18 mouse cellular contexts compared by ENCODE assay signal in genomic region chr19:4446661-4447420, GRCm38 (mm10). TPM values are rescaled to one million over a fixed set of nuclear protein-coding genes. Genes with fewer than 3 reads are reported as not detected.
DNase-seq lines count a peak whose midpoint lies in the region.
"Had no signal": no experiment of that assay in that cellular context is flagged by ENCODE, and none has a peak within 500 bp of the region (broad histone marks: within the 10 kb centered on the region; RNA-seq: fewer than 3 reads in every experiment).

No protein-coding gene starts in this region.

- intact Hi-C loops in gastrocnemius, postnatal 36 days (cut with DNase I): no loop called here
- intact Hi-C loops in gastrocnemius, postnatal 14 days (cut with DNase I; ENCODE audit: low total_unique reads): no loop called here

- DNase-seq in gastrocnemius, adult 8-10 months (ENCODE audit: low spot score in 2 of 2): peak; percentile 24 to 52
- DNase-seq in gastrocnemius, postnatal 36 days: no peak
- peak; percentile 50 for DNase-seq in brain, adult 2 months (ENCODE audit: low read depth, low spot score)
- peak; percentile 61 for DNase-seq in cerebellum, adult 9-10 months
- peak; percentile 27 for DNase-seq in gastrocnemius, postnatal 14 days
- DNase-seq in adrenal gland, adult 18-20 months (ENCODE audit: low spot score in 2 of 2): no peak
- no peak for DNase-seq in thymus, postnatal 4 days
- DNase-seq: adrenal gland, postnatal 10 days; embryo, embryonic 11 days; layer of hippocampus, adult 9-11 months; liver; lung, postnatal 36 days; midbrain, embryonic 14.5 days; retina, postnatal 1 day; thymus, postnatal 25 days had no signal

RNA-seq across cellular contexts. Expression of gene Rhod, which starts 7.6 kb away (rescaled TPM):
- total RNA-seq in gastrocnemius, adult 8-10 months (2022): under 1 TPM; 0.39 to 0.64 (median 0.55) TPM
- under 1 TPM; 0.39 to 0.69 TPM for total RNA-seq in gastrocnemius, postnatal 36 days (2021)
- total RNA-seq in gastrocnemius, postnatal 14 days (2021): 1 to 10 TPM; 1.0 to 2.0 TPM
- 10 to 100 TPM; 19.1 to 25.8 TPM for total RNA-seq in adrenal gland, adult 18-20 months (2021)
- total RNA-seq: MEL had no signal

RNA-seq across cellular contexts. Expression of gene Syt12, which starts 30.4 kb away (rescaled TPM):
- total RNA-seq in gastrocnemius, adult 8-10 months (2022): 1 to 10 TPM; 1.8 to 4.7 (median 2.2) TPM
- 1 to 10 TPM; 8.5 to 8.6 TPM for total RNA-seq in gastrocnemius, postnatal 36 days (2021)
- 1 to 10 TPM; 2.1 to 5.4 TPM for total RNA-seq in gastrocnemius, postnatal 14 days (2021)
- 10 to 100 TPM; 64.3 to 94.0 TPM for total RNA-seq in adrenal gland, adult 18-20 months (2021)
- total RNA-seq: hematopoietic stem cell, adult 5-6 weeks; MEL had no signal

RNA-seq across cellular contexts. Expression of gene Kdm2a, which starts 48.8 kb away (rescaled TPM):
- 10 to 100 TPM; 30.2 to 37.7 (median 37.2) TPM for total RNA-seq in gastrocnemius, adult 8-10 months (2022)
- total RNA-seq in gastrocnemius, postnatal 36 days (2021): 10 to 100 TPM; 26.5 to 32.2 TPM
- total RNA-seq in gastrocnemius, postnatal 14 days (2021): 10 to 100 TPM; 27.7 to 29.0 TPM
- 100 to 1,000 TPM; 108 to 132 TPM for total RNA-seq in adrenal gland, adult 18-20 months (2021)

RNA-seq across cellular contexts. Expression of gene 2010003K11Rik, which starts 51.5 kb away (rescaled TPM):
- total RNA-seq in gastrocnemius, adult 8-10 months (2022): under 1 TPM in 3 of 4 experiments, not detected in 1; 0.22 to 0.25 (median 0.24) TPM
- total RNA-seq in gastrocnemius, postnatal 36 days (2021): not detected
- not detected for total RNA-seq in gastrocnemius, postnatal 14 days (2021)
- 100 to 1,000 TPM in 1 of 2 experiments, 10 to 100 TPM in 1; 42.0 to 133 TPM for total RNA-seq in adrenal gland, adult 18-20 months (2021)
- total RNA-seq: hematopoietic stem cell, adult 5-6 weeks; left cerebral cortex, adult 2 months; MEL had no signal

Comparison
In these comparisons a context has a peak if more than half of its experiments do, and no peak if none do; other contexts are left out.
1. DNase-seq: peak in gastrocnemius, adult 8-10 months (2 of 2), brain, adult 2 months (single experiment), cerebellum, adult 9-10 months (single experiment) and gastrocnemius, postnatal 14 days (single experiment); none in gastrocnemius, postnatal 36 days (0 of 2), adrenal gland, adult 18-20 months (0 of 2) and thymus, postnatal 4 days (single experiment).
2. RNA of gene Rhod, which starts 7.6 kb away (total RNA-seq): 19.1 to 25.8 TPM in adrenal gland, adult 18-20 months; 1.0 to 2.0 TPM in gastrocnemius, postnatal 14 days, 0.39 to 0.69 TPM in gastrocnemius, postnatal 36 days and 0.39 to 0.64 TPM in gastrocnemius, adult 8-10 months; every median in the first group is over 4 times any median in the second.
3. RNA of gene Syt12, which starts 30.4 kb away (total RNA-seq): 64.3 to 94.0 TPM in adrenal gland, adult 18-20 months; 8.5 to 8.6 TPM in gastrocnemius, postnatal 36 days, 2.1 to 5.4 TPM in gastrocnemius, postnatal 14 days and 1.8 to 4.7 TPM in gastrocnemius, adult 8-10 months; every median in the first group is over 4 times any median in the second.